8 mouse cellular contexts compared by ENCODE assay signal in genomic region chr4:133757269-133757835, GRCm38 (mm10). TPM values are rescaled to one million over a fixed set of nuclear protein-coding genes. Genes with fewer than 3 reads are reported as not detected.
DNase-seq lines count a peak whose midpoint lies in the region; ATAC-seq lines count a peak whose summit lies in the region.

No protein-coding gene starts in this region.

- no peaks in the 10 kb centered on the region for H3K36me3 ChIP-seq in hindbrain, embryonic 16.5 days (ENCODE audit: control insufficient read depth, insufficient read depth, low read length)
- no peaks in the 10 kb centered on the region for H3K36me3 ChIP-seq in macrophage (ENCODE audit: inconsistent target)

- no peaks in the 10 kb centered on the region for H3K27me3 ChIP-seq in hindbrain, embryonic 16.5 days (replicated peaks; ENCODE audit: control insufficient read depth, insufficient read depth, low read length)

- peaks cover 18% of the 10 kb centered on the region for H3K4me1 ChIP-seq in hindbrain, embryonic 16.5 days (ENCODE audit: control insufficient read depth, insufficient read depth, low read depth, low read length)

- peak; percentile 96 for DNase-seq in ZHBTc4 (ENCODE audit: low read depth, low spot score)
- DNase-seq in cerebellum, postnatal 4 days (ENCODE audit: low spot score in 2 of 2), result peak; percentile 72 to 74
- DNase-seq in gastrocnemius, adult 18-20 months (ENCODE audit: low spot score), result peak; percentile 87
- DNase-seq in left cerebral cortex, adult 18-20 months (ENCODE audit: low spot score in 2 of 2), result peak; percentile 79 to 89
- DNase-seq in right cerebral cortex, adult 18-20 months, result peak; percentile 90
- peak; percentile 75 for DNase-seq in urinary bladder, postnatal 25 days (ENCODE audit: low spot score)

- H3K4me2 ChIP-seq in hindbrain, embryonic 16.5 days (ENCODE audit: low read length), result peak overlapping the region; percentile 99

- H3K9me3 ChIP-seq in hindbrain, embryonic 16.5 days (ENCODE audit: control insufficient read depth, low read length), result no peaks in the 10 kb centered on the region

- under 1% methylated on average over 38 of the region's 38 CpGs for WGBS in hindbrain, embryonic 16.5 days
- WGBS in macrophage (ENCODE audit: missing documents), result under 1% methylated on average over 38 of the region's 38 CpGs

- H3K9ac ChIP-seq in hindbrain, embryonic 16.5 days (ENCODE audit: low read depth, low read length), result peak overlapping the region; percentile 69

- peak overlapping the region; percentile 61 for H3K4me3 ChIP-seq in hindbrain, embryonic 16.5 days (ENCODE audit: low read length)
- peak overlapping the region; percentile 39 for H3K4me3 ChIP-seq in macrophage (ENCODE audit: inconsistent target)

- H3K27ac ChIP-seq in hindbrain, embryonic 16.5 days (ENCODE audit: low read depth, low read length), result peak overlapping the region; percentile 99
- peak overlapping the region; percentile 89 for H3K27ac ChIP-seq in macrophage

- peak; percentile 51 for ATAC-seq in hindbrain, embryonic 16.5 days

- no peaks in the 10 kb centered on the region for H3K79me2 ChIP-seq in macrophage (ENCODE audit: inconsistent target)

RNA-seq across cellular contexts. Expression of gene Arid1a, which starts 0.8 kb away (rescaled TPM):
- total RNA-seq in gastrocnemius, adult 18-20 months (2021), result 10 to 100 TPM; 22.4 to 26.6 TPM
- polyA plus RNA-seq in hindbrain, embryonic 16.5 days (2015; fragmentation: Nextera tagmentation; extraction: Ambion mirVana), result 24.2 and 25.2 TPM in 2 replicates
- 10 to 100 TPM; 83.3 to 86.2 TPM for total RNA-seq in left cerebral cortex, adult 18-20 months (2021)
- 100 to 1,000 TPM in 19 of 26 experiments, 10 to 100 TPM in 7; 28.1 to 299 (median 129) TPM for total RNA-seq in macrophage (2018; cell fraction: chromatin; rRNA removed)
- 10 to 100 TPM; 27.8 to 61.2 (median 49.8) TPM for total RNA-seq in macrophage (2018; cell fraction: cytosol; rRNA removed)
- total RNA-seq in macrophage (2018; cell fraction: nucleus; rRNA removed), result 100 to 1,000 TPM in 11 of 26 experiments, 10 to 100 TPM in 15; 30.5 to 188 (median 96.9) TPM
- polyA plus RNA-seq in macrophage (2018), result 24.4 to 30.0 TPM (median 27.9 TPM) in 3 replicates

Comparison
In these comparisons a context has a peak if more than half of its experiments do, and no peak if none do; other contexts are left out.
1. Peak in every context shown above with its lines: DNase-seq, ATAC-seq, H3K4me3 ChIP-seq and H3K27ac ChIP-seq.